Mouse (Mus musculus): ENCODE results near the gene Cd81.

Cd81 gene

GRCm38 (mm10) chr7:143072605-143073004 lies 20.1 kb downstream of the Cd81 start:
- no peak for DNase-seq

GRCm38 (mm10) chr7:143073086-143073485 lies 20.5 kb downstream of the Cd81 start:
- no peak for DNase-seq

- no peak for DNase-seq
Observed at GRCm38 (mm10) chr7:143075394-143075793, 22.9 kb downstream of the Cd81 start.

GRCm38 (mm10) chr7:143077351-143077750 lies 24.8 kb downstream of the Cd81 start:
- no peak for DNase-seq

- no peak for DNase-seq
Observed at GRCm38 (mm10) chr7:143082024-143082423, 29.5 kb downstream of the Cd81 start.

GRCm38 (mm10) chr7:143083708-143084107 lies 31.2 kb downstream of the Cd81 start:
- no peak for DNase-seq

- no peak for DNase-seq
Observed at GRCm38 (mm10) chr7:143086366-143086765, 33.8 kb downstream of the Cd81 start.

GRCm38 (mm10) chr7:143087070-143087579 lies 34.6 kb downstream of the Cd81 start:
- DNase-seq, result no peak

GRCm38 (mm10) chr7:143093847-143094246 lies 41.3 kb downstream of the Cd81 start:
- DNase-seq, result no peak

GRCm38 (mm10) chr7:143094592-143095553 lies 42.3 kb downstream of the Cd81 start, which contains the start of gene Trpm5:
Gene Trpm5, minus strand, starts transcription at chr7:143094642.
- no peak for DNase-seq

GRCm38 (mm10) chr7:143095554-143095907 lies 43.0 kb downstream of the Cd81 start:
- no peak for DNase-seq

GRCm38 (mm10) chr7:143100759-143101158 lies 48.2 kb downstream of the Cd81 start:
- peak; percentile 20 for DNase-seq

- DNase-seq, result no peak
Observed at GRCm38 (mm10) chr7:143105258-143105897, 52.8 kb downstream of the Cd81 start.

- DNase-seq, result no peak
Observed at GRCm38 (mm10) chr7:143106062-143106461, 53.5 kb downstream of the Cd81 start, which contains the start of gene Kcnq1. Gene Kcnq1, plus strand, starts transcription at chr7:143106362.

- DNase-seq, result no peak
Observed at GRCm38 (mm10) chr7:143106672-143107465, 54.3 kb downstream of the Cd81 start.

- DNase-seq, result no peak
Observed at GRCm38 (mm10) chr7:143108200-143108599, 55.7 kb downstream of the Cd81 start.

GRCm38 (mm10) chr7:143108996-143109660 lies 56.6 kb downstream of the Cd81 start:
- no peak for DNase-seq

- DNase-seq, result no peak
Observed at GRCm38 (mm10) chr7:143109696-143110095, 57.2 kb downstream of the Cd81 start.

GRCm38 (mm10) chr7:143110803-143111202 lies 58.3 kb downstream of the Cd81 start:
- DNase-seq, result no peak

GRCm38 (mm10) chr7:143111719-143112118 lies 59.2 kb downstream of the Cd81 start:
- no peak for DNase-seq

GRCm38 (mm10) chr7:143112395-143112794 lies 59.9 kb downstream of the Cd81 start:
- no peak for DNase-seq

- no peak for DNase-seq
Observed at GRCm38 (mm10) chr7:143114773-143115172, 62.2 kb downstream of the Cd81 start.
